Mouse (Mus musculus) cerebellum, adult 2 months (tissue): ENCODE measurements around the gene Rab3b. TPM values are rescaled to one million over a fixed set of nuclear protein-coding genes. Genes with fewer than 3 reads are reported as not detected.

Experiments
- DNase-seq, 2 experiments: peaks; one replicate each; pipeline ENCODE4 v3.0.0; 2021
- H3K27ac ChIP-seq: fragments of 200-500 bp; 2 replicates; pipeline ENCODE4 v1.5.1; 2012; ENCODE audit warnings: low read length, control low read depth, inconsistent platforms; ENCODE audit not compliant: insufficient read depth
- H3K27me3 ChIP-seq: fragments of 200-500 bp; 2 replicates; pipeline ENCODE4 v1.6.1; 2012; ENCODE audit warnings: inconsistent platforms, mild to moderate bottlenecking, low read length, moderate library complexity; ENCODE audit not compliant: control insufficient read depth, insufficient read depth
- H3K4me1 ChIP-seq: fragments of 200-500 bp; 2 replicates; pipeline ENCODE4 v1.6.1; 2011; ENCODE audit warnings: low read length; ENCODE audit not compliant: control insufficient read depth, insufficient read depth
- H3K4me3 ChIP-seq: fragments of 200-500 bp; replicated peaks from 2 replicates; pipeline ENCODE3; 2011; ENCODE audit warnings: mild to moderate bottlenecking, low read depth, low read length, control low read depth; ENCODE audit not compliant: insufficient read depth
- CTCF ChIP-seq: fragments of 200-500 bp; IDR thresholded peaks from 2 replicates; pipeline ENCODE4 v1.5.1; 2011; ENCODE audit warnings: low read depth, mild to moderate bottlenecking, control low read depth, low read length, moderate library complexity, borderline replicate concordance; ENCODE audit not compliant: insufficient read depth
- POLR2A ChIP-seq: fragments of 200-500 bp; IDR thresholded peaks from 2 replicates; pipeline ENCODE4 v1.6.1; 2011; ENCODE audit warnings: low read length, control low read depth, borderline replicate concordance; ENCODE audit not compliant: insufficient read depth
- WGBS: fragments of 180-500 bp; shearing (Covaris S2); methylation state at CpG from one replicate; pipeline ENCODE4 v1.1.7; 2018; 5-methylcytosine and 5-hydroxymethylcytosine counted together
- polyA plus RNA-seq: library from polyadenylated mRNA; depleted of rRNA; stranded (reverse); fragments of >200 nt; gene quantifications from 2 replicates; pipeline ENCODE4 v1.2.3, GENCODE M21; 2012; rRNA removed

Gene Rab3b
- polyA plus RNA-seq, 1 experiment, result 42.5 TPM

DNA sequence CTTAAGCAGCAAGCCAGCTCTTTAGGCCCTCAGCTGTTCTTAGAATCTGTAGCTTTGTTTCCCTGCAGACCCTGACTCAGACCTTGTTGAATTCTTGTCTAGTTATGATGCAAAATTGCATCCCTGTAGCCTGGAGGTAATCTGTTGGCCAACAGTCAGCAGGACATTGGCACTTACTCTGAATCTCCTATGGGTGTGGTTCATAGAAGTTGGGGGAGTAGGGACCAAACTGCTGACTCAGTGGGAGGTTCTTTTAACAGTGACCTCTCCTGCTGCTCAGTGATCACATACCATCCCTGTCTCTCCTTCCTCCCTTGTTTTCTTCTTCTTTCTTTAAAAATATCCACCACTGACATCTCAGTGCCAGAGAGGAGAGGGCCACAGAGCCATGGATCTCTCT is 111.2 kb downstream of the Rab3b start:
- H3K27ac ChIP-seq, result no peak overlapping the region
- no peak for DNase-seq
- TF ChIP-seq CTCF (no peak), POLR2A (no peak)
- no peak overlapping the region for H3K4me3 ChIP-seq
- H3K27me3 ChIP-seq, result no peaks in the 10 kb centered on the region
- H3K4me1 ChIP-seq, result no peaks in the 10 kb centered on the region

DNA sequence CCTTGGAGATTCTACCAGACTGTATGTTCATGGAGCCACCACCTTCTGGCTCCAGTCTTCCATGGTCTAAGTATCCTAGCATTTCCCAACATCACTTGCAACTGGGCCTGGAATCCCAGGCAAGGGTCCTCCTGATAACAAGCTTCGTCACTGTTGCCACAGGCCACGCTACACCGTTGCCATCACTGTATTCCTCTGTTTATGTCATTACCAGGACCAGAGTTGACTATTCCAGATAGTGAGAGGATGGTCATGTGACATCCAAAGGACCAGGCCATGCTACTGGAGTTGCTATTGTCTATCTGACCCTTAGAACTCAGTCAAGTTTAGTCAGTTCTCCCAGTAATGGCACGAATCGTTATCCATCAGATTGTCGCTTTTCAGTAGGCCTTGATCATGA is 111.7 kb downstream of the Rab3b start:
- TF ChIP-seq POLR2A, result no peak
- TF ChIP-seq CTCF, result no peak
- no peaks in the 10 kb centered on the region for H3K4me1 ChIP-seq
- no peak overlapping the region for H3K27ac ChIP-seq
- no peak overlapping the region for H3K4me3 ChIP-seq
- no peak for DNase-seq
- H3K27me3 ChIP-seq, result no peaks in the 10 kb centered on the region
- WGBS, result 95% methylated on average over 6 of the region's 6 CpGs

DNA sequence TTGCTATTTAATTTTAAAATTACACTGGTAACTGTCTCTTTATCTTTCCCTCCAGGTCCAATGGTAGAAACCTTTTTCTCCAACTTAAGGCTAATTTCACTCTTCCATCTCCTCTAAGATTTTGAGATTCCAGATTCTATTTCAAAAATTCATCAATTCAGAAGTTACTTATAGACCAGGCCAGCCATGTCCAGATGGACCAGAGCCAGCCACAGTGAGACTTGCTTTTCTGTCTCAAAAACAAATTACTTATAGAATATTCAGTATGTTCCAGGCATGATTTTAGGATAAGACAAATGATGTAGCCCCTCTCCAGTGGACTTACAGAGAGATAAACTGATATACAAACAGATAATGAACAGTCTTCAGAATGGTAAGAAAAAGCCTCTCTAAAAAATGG is 112.9 kb downstream of the Rab3b start:
- no peak overlapping the region for H3K4me3 ChIP-seq
- H3K27ac ChIP-seq, result no peak overlapping the region
- H3K4me1 ChIP-seq, result no peaks in the 10 kb centered on the region
- TF ChIP-seq CTCF (no peak), POLR2A (no peak)
- no peak for DNase-seq
- H3K27me3 ChIP-seq, result no peaks in the 10 kb centered on the region

Other genes with a start within 250 kb of the Rab3b start
- 0.84 and 0.97 TPM in 2 replicates for gene 3110021N24Rik, start 159.4 kb upstream of the Rab3b start, polyA plus RNA-seq
- 37.7 and 41.2 TPM in 2 replicates for gene Zfyve9, start 98.3 kb upstream of the Rab3b start, polyA plus RNA-seq
- 84.4 and 84.7 TPM in 2 replicates for gene Btf3l4, start 45.4 kb upstream of the Rab3b start, polyA plus RNA-seq
- gene Txndc12, start 44.5 kb upstream of the Rab3b start, polyA plus RNA-seq, result 51.3 and 53.6 TPM in 2 replicates
- gene Kti12, start 31.3 kb upstream of the Rab3b start, polyA plus RNA-seq, result 20.0 TPM in 2 replicates
- not detected in 2 replicates for gene A730015C16Rik, start 30.4 kb upstream of the Rab3b start, polyA plus RNA-seq
- gene Nrd1, start 121.6 kb downstream of the Rab3b start, polyA plus RNA-seq, result 136 and 150 TPM in 2 replicates